Mouse (Mus musculus) midbrain, embryonic 16.5 days (tissue): ENCODE data around the gene Pcsk6. TPM values are rescaled to one million over a fixed set of nuclear protein-coding genes. Genes with fewer than 3 reads are reported as not detected.

Source experiments
- ATAC-seq: fragments of 200-750 bp; cut with Nextera tagmentation; 2 replicates; pipeline ENCODE4 v1.8.0; 2017; ENCODE audit warnings: moderate TSS enrichment
- H3K27ac ChIP-seq: fragments of 300-500 bp; sonication (generic); 2 replicates; pipeline ENCODE4 v1.5.1; 2014; ENCODE audit warnings: mild to moderate bottlenecking, low read length, mixed read lengths
- H3K27me3 ChIP-seq: fragments of 300-500 bp; sonication (generic); 2 replicates; pipeline ENCODE4 v1.6.1; 2014; ENCODE audit warnings: low read depth, low read length, mixed read lengths; ENCODE audit not compliant: control insufficient read depth, insufficient read depth
- H3K36me3 ChIP-seq: fragments of 300-500 bp; sonication (generic); 2 replicates; pipeline ENCODE4 v1.6.1; 2014; ENCODE audit warnings: mild to moderate bottlenecking, low read length, moderate library complexity, mixed read lengths; ENCODE audit not compliant: control insufficient read depth, insufficient read depth
- H3K4me1 ChIP-seq: fragments of 300-500 bp; sonication (generic); 2 replicates; pipeline ENCODE4 v1.6.1; 2014; ENCODE audit warnings: mild to moderate bottlenecking, low read length, mixed read lengths; ENCODE audit not compliant: control insufficient read depth, insufficient read depth
- H3K4me2 ChIP-seq: fragments of 300-500 bp; sonication (generic); 2 replicates; pipeline ENCODE4 v1.6.1; 2014; ENCODE audit warnings: mild to moderate bottlenecking, low read length, mixed read lengths
- H3K4me3 ChIP-seq: fragments of 300-500 bp; sonication (generic); 2 replicates; pipeline ENCODE4 v1.5.1; 2014; ENCODE audit warnings: low read depth, mild to moderate bottlenecking, low read length, moderate library complexity, mixed read lengths
- H3K9ac ChIP-seq: fragments of 300-500 bp; sonication (generic); 2 replicates; pipeline ENCODE4 v1.6.1; 2014; ENCODE audit warnings: low read depth, low read length, mixed read lengths
- H3K9me3 ChIP-seq: fragments of 300-500 bp; sonication (generic); replicated peaks from 2 replicates; pipeline ENCODE4 v1.6.1; 2014; ENCODE audit warnings: mild to moderate bottlenecking, low read length, mixed read lengths; ENCODE audit not compliant: control insufficient read depth, poor library complexity, severe bottlenecking
- WGBS: fragments of 180-500 bp; shearing (Covaris S2); extraction: QIAGEN DNeasy Blood & Tissue Kit; methylation state at CpG from one replicate; pipeline ENCODE4 v1.1.7; 2014; 5-methylcytosine and 5-hydroxymethylcytosine counted together
- polyA plus RNA-seq: library from polyadenylated mRNA; unstranded; fragments of >200 nt; fragmentation: Nextera tagmentation; extraction: Ambion mirVana; gene quantifications from 2 replicates; pipeline ENCODE4 v1.2.1, GENCODE M21; 2015

Pcsk6 gene
- polyA plus RNA-seq, 1 experiment from 2014 or later: 0.82 TPM

GRCm38 (mm10) chr7:65893546-65893945 is 32.0 kb downstream of the Pcsk6 start:
- 82% methylated on average over 10 of the region's 10 CpGs for WGBS
- Histone ChIP-seq H3K4me3 (no peak overlapping the region), H3K4me2 (no peak overlapping the region), H3K9me3 (no peaks in the 10 kb centered on the region), H3K9ac (no peak overlapping the region), H3K4me1 (no peaks in the 10 kb centered on the region), H3K27me3 (no peaks in the 10 kb centered on the region), H3K36me3 (no peaks in the 10 kb centered on the region), H3K27ac (no peak overlapping the region)
- no peak for ATAC-seq

GRCm38 (mm10) chr7:65895262-65895661 is 33.7 kb downstream of the Pcsk6 start:
- H3K4me3 ChIP-seq: no peak overlapping the region
- H3K27me3 ChIP-seq: no peaks in the 10 kb centered on the region
- no peak overlapping the region for H3K9ac ChIP-seq
- no peaks in the 10 kb centered on the region for H3K4me1 ChIP-seq
- H3K4me2 ChIP-seq: no peak overlapping the region
- no peaks in the 10 kb centered on the region for H3K36me3 ChIP-seq
- H3K9me3 ChIP-seq: no peaks in the 10 kb centered on the region
- no peak for ATAC-seq
- 84% methylated on average over 5 of the region's 5 CpGs for WGBS
- H3K27ac ChIP-seq: no peak overlapping the region

GRCm38 (mm10) chr7:65901231-65901630 is 39.7 kb downstream of the Pcsk6 start:
- H3K4me2 ChIP-seq: no peak overlapping the region
- ATAC-seq: no peak
- no peaks in the 10 kb centered on the region for H3K36me3 ChIP-seq
- no peak overlapping the region for H3K9ac ChIP-seq
- 75% methylated on average over 11 of the region's 11 CpGs for WGBS
- H3K4me1 ChIP-seq: peaks cover 8% of the 10 kb centered on the region; the same call in 1 of the 2 replicates
- no peak overlapping the region for H3K4me3 ChIP-seq
- no peaks in the 10 kb centered on the region for H3K9me3 ChIP-seq
- no peak overlapping the region for H3K27ac ChIP-seq
- no peaks in the 10 kb centered on the region for H3K27me3 ChIP-seq

DNA sequence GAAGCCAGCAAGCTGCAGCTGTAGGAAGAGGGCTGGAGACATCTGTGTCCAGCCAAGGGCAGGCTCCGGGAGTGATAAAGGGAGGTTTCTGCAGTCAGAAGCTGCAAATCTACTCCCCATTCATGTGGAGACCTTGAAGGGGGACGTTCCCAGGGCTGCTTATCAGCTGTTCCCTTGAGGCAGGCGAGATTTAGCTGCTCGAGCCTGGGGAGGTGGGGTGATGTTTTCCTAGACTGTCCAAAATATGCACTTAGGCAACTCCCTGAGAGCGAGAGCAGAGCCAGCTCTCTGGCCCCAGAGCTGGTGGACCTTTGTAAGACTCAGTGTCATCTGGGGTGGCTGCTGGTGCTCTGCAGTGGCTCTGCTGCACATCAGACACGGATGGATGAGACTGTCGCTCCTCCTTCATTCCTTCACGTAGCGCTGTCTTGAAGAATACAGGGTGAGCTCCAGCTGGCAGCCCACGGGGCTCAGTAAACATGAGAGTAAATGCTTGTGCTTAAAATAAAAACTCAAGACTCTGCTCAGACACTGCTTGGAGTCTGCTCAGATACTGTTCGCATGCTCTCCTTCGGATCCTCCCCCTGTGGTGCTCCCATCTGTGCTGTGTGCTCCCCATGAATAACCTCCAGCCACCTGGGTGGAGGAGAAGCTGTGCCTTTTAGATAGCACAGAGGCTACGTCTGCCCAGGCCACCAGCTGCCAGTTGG is 41.1 kb downstream of the Pcsk6 start:
- Histone ChIP-seq H3K4me2 (no peak overlapping the region), H3K27ac (no peak overlapping the region; the same call in 1 of the 2 replicates), H3K9me3 (no peaks in the 10 kb centered on the region), H3K9ac (no peak overlapping the region), H3K36me3 (no peaks in the 10 kb centered on the region), H3K27me3 (no peaks in the 10 kb centered on the region), H3K4me3 (no peak overlapping the region), H3K4me1 (peaks cover 8% of the 10 kb centered on the region; the same call in 1 of the 2 replicates)
- ATAC-seq: peak; percentile 17; the same call in 1 of the 2 replicates
- 43% methylated on average over 13 of the region's 13 CpGs for WGBS

GRCm38 (mm10) chr7:65903456-65903855 is 41.9 kb downstream of the Pcsk6 start:
- Histone ChIP-seq H3K4me1 (peaks cover 8% of the 10 kb centered on the region; the same call in 1 of the 2 replicates), H3K4me2 (no peak overlapping the region), H3K9me3 (no peaks in the 10 kb centered on the region), H3K27me3 (no peaks in the 10 kb centered on the region), H3K27ac (no peak overlapping the region), H3K36me3 (no peaks in the 10 kb centered on the region), H3K4me3 (no peak overlapping the region), H3K9ac (no peak overlapping the region)
- 88% methylated on average over 6 of the region's 6 CpGs for WGBS
- ATAC-seq: no peak

GRCm38 (mm10) chr7:65906528-65907272 is 45.2 kb downstream of the Pcsk6 start:
- Histone ChIP-seq H3K4me1 (peaks cover 8% of the 10 kb centered on the region; the same call in 1 of the 2 replicates), H3K9me3 (no peaks in the 10 kb centered on the region), H3K9ac (no peak overlapping the region), H3K27ac (no peak overlapping the region), H3K27me3 (no peaks in the 10 kb centered on the region), H3K36me3 (no peaks in the 10 kb centered on the region), H3K4me2 (no peak overlapping the region), H3K4me3 (no peak overlapping the region)
- ATAC-seq: no peak
- 91% methylated on average over 9 of the region's 9 CpGs for WGBS

- Histone ChIP-seq H3K27me3 (no peaks in the 10 kb centered on the region), H3K9ac (no peak overlapping the region), H3K27ac (no peak overlapping the region), H3K4me1 (no peaks in the 10 kb centered on the region), H3K4me3 (no peak overlapping the region), H3K36me3 (no peaks in the 10 kb centered on the region), H3K4me2 (no peak overlapping the region), H3K9me3 (no peaks in the 10 kb centered on the region)
- WGBS: 90% methylated on average over 12 of the region's 12 CpGs
- ATAC-seq: no peak
Observed at GRCm38 (mm10) chr7:65909343-65910127, 48.0 kb downstream of the Pcsk6 start.

DNA sequence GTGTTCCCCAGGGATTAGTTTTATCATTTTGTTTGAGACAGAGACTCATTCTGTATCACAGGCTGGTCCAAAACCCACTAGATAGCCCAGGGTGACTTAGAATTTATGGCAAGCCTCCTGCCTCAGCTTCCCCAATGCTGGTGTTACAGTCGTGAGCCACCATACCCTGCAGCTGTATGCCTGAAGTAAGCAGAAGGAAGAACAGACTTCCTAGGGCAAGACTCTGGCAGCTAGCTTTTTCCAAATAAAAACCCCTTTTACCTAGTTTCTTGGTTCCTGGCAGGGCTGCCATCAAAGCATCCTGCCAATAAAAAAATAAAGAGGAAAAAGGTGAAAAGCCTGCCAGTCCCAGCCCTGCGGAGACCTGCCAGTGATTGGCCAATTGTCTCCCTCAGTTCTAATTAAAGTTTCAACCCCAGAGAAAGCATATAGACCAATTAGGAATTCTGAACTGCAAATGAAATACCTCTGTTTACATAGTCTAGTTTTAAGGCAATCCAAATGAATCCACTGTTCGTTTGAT is 51.6 kb downstream of the Pcsk6 start:
- Histone ChIP-seq H3K27me3 (no peaks in the 10 kb centered on the region), H3K27ac (no peak overlapping the region)
- no peak for ATAC-seq

More for the DNA sequence above, 51.6 kb downstream of the Pcsk6 start:
- WGBS: 81% methylated on average over 3 of the region's 3 CpGs
- H3K9me3 ChIP-seq: no peaks in the 10 kb centered on the region
- H3K36me3 ChIP-seq: no peaks in the 10 kb centered on the region
- no peak overlapping the region for H3K4me2 ChIP-seq
- H3K4me3 ChIP-seq: no peak overlapping the region
- H3K4me1 ChIP-seq: no peaks in the 10 kb centered on the region
- H3K9ac ChIP-seq: no peak overlapping the region
